Mouse (Mus musculus) ES-E14 (cell line): ENCODE results near the gene Lrg1. TPM values are rescaled to one million over a fixed set of nuclear protein-coding genes. Genes with fewer than 3 reads are reported as not detected.

Source experiments
- DNase-seq: peaks from one replicate; pipeline ENCODE4 v3.0.0-alpha.2; 2013; ENCODE audit warnings: low read depth, low spot score
- H3K27ac ChIP-seq: 2 replicates; pipeline ENCODE4 v1.5.1; 2012; ENCODE audit warnings: low read depth, mild to moderate bottlenecking, low read length, moderate library complexity, mixed read lengths; ENCODE audit not compliant: poor library complexity, insufficient read depth, severe bottlenecking
- H3K36me3 ChIP-seq: 2 replicates; pipeline ENCODE4 v1.6.1; 2012; ENCODE audit warnings: mild to moderate bottlenecking, low read length, moderate library complexity, mixed read lengths; ENCODE audit not compliant: control insufficient read depth, poor library complexity, insufficient read depth, severe bottlenecking
- H3K4me1 ChIP-seq, 2 experiments: fragments of 150-350 bp in 1 of 2; sonication (generic) in 1 of 2; 2 replicates each; pipeline ENCODE4 v1.6.1; 2012; ENCODE audit warnings: low read length in 2 of 2, mild to moderate bottlenecking in 1 of 2, mixed read lengths in 1 of 2; ENCODE audit not compliant: control insufficient read depth in 2 of 2, insufficient read depth in 2 of 2, poor library complexity in 1 of 2
- H3K4me3 ChIP-seq, 2 experiments: fragments of 150-350 bp in 1 of 2; sonication (generic) in 1 of 2; 2 replicates each; pipeline ENCODE4 v1.5.1; 2012; ENCODE audit warnings: low read length in 2 of 2, low read depth in 1 of 2, mild to moderate bottlenecking in 1 of 2, mixed read lengths in 1 of 2; ENCODE audit not compliant: insufficient read depth in 1 of 2, poor library complexity in 1 of 2, severe bottlenecking in 1 of 2
- H3K9ac ChIP-seq: 2 replicates; pipeline ENCODE4 v1.6.1; 2012; ENCODE audit warnings: low read depth, mild to moderate bottlenecking, low read length, mixed read lengths; ENCODE audit not compliant: poor library complexity, insufficient read depth, severe bottlenecking
- H3K9me3 ChIP-seq: fragments of 150-350 bp; sonication (generic); 2 replicates; pipeline ENCODE4 v1.6.1; 2012; ENCODE audit warnings: low read depth, mild to moderate bottlenecking, low read length; ENCODE audit not compliant: control insufficient read depth, insufficient read depth
- CHD2 ChIP-seq: IDR thresholded peaks from 2 replicates; pipeline ENCODE4 v1.6.1; 2014; ENCODE audit warnings: mild to moderate bottlenecking, low read depth, low read length, inconsistent platforms
- HCFC1 ChIP-seq: IDR thresholded peaks from 2 replicates; pipeline ENCODE4 v1.6.1; 2012; ENCODE audit warnings: low read length, inconsistent platforms, borderline replicate concordance; ENCODE audit not compliant: insufficient read depth
- MAFK ChIP-seq: IDR thresholded peaks from 2 replicates; pipeline ENCODE4 v1.6.1; 2014; ENCODE audit warnings: mild to moderate bottlenecking, low read depth, low read length, inconsistent platforms; ENCODE audit not compliant: insufficient read depth
- ZC3H11A ChIP-seq: IDR thresholded peaks from 2 replicates; pipeline ENCODE4 v1.6.1; 2012; ENCODE audit warnings: low read depth, mild to moderate bottlenecking, inconsistent platforms, low read length, borderline replicate concordance
- ZNF384 ChIP-seq: IDR thresholded peaks from 2 replicates; pipeline ENCODE4 v1.6.1; 2012; ENCODE audit warnings: low read depth, low read length, inconsistent platforms
- in situ Hi-C, 2 experiments: fragments of 600-800 bp; cut with MboI; formaldehyde crosslinking; loops; one replicate each; pipeline ENCODE4 v1.15.1; 2025; ENCODE audit warnings: low sequenced_read_pairs in 2 of 2, inconsistent platforms in 1 of 2; ENCODE audit not compliant: unreplicated experiment in 2 of 2
- total RNA-seq: library from RNA; depleted of rRNA; stranded (reverse); fragments of 300-350 nt; gene quantifications from 2 replicates; pipeline ENCODE4 v1.2.3, GENCODE M21; 2012

Lrg1 gene
- total RNA-seq, 1 experiment = not detected

DNA sequence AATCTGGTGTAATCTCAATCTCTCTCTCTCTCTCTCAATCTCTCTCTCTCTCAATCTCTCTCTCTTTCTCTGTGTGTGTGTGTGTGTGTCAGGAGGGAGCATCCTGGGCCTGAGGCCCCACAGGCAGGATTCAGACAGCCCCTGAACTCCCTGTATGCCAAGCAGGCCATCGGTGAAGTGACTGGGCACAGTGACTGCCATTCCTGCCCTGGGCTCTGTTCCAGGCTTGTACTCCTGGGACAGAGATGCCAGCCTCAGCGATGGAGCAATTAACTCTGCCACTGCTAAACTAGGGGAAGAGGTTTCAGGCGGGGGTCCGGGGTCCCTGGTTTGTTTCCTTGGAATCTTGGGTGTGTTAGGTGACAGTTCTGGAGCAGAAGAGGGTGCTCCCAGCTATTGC, 11.2 kb downstream of the Lrg1 start:
- H3K9me3 ChIP-seq = no peaks in the 10 kb centered on the region
- no peak for TF ChIP-seq HCFC1
- no peak for TF ChIP-seq ZNF384
- no peak for TF ChIP-seq MAFK
- TF ChIP-seq CHD2 = no peak
- no peak for TF ChIP-seq ZC3H11A
- no peak overlapping the region for H3K9ac ChIP-seq
- H3K4me3 ChIP-seq = no peak overlapping the region
- no peak for DNase-seq
- no peak overlapping the region for H3K27ac ChIP-seq
- in situ Hi-C loops = no loop called here
- H3K4me1 ChIP-seq = peaks cover 0 to 7% of the 10 kb centered on the region in 2 experiments; a peak in 1 of 4 replicates
- no peaks in the 10 kb centered on the region for H3K36me3 ChIP-seq

DNA sequence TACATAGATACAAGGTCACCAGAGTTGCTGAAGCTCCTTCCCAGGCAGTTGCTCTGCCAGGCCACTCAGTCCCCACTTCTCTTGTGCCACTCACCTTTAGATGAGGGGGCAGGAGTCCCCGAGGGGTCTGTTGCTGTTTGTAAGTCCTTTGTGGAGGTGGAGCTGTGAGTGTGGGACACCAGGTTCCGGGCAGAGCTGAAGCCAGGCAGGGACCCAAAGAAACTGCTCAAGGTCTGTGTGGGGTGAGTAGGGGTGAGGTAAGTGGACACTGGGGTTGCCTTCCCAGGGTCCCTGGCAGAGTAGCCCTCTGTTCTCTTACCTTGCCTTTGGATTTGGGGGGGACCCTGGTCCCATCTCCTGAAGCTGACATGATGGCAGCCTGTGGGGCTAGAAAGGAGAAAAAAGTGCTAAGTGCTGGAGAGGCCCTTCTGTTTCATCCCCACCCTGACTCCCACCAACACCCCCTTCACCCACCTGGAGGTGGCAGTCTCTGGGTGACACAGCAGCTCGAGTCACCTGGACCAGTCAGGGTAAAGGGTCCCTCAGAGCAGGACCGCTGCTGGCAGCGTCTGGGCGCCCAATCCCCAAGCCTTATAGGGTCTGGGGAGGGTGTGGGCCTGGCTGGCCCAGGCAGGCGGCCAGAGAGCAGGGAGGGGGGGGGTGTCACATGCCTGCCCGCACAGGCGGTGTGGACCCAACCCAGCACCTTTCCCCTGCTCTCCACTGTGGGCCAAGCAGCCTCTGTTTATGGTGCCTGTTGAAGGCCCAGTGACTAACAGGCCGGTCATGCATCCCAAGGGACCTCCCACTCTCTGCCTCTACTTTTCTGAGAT, 12.4 kb downstream of the Lrg1 start, which contains the start of gene Plin4:
TSS of gene Plin4 (minus strand) at position 585 of the 833 bp plus-strand sequence.
- peaks cover 0 to 7% of the 10 kb centered on the region in 2 experiments; a peak in 1 of 4 replicates for H3K4me1 ChIP-seq
- no peak within 1 kb of the TSS for H3K9ac ChIP-seq
- TF ChIP-seq CHD2 = no peak
- no peak for TF ChIP-seq ZC3H11A
- TF ChIP-seq ZNF384 = no peak
- TF ChIP-seq MAFK = no peak
- no peak for TF ChIP-seq HCFC1
- no peak within 1 kb of the TSS for H3K27ac ChIP-seq
- no peak for DNase-seq
- no peaks in the 10 kb centered on the region for H3K36me3 ChIP-seq
- no peak within 1 kb of the TSS for H3K4me3 ChIP-seq
- no peaks in the 10 kb centered on the region for H3K9me3 ChIP-seq
- in situ Hi-C loops = no loop called here

DNA sequence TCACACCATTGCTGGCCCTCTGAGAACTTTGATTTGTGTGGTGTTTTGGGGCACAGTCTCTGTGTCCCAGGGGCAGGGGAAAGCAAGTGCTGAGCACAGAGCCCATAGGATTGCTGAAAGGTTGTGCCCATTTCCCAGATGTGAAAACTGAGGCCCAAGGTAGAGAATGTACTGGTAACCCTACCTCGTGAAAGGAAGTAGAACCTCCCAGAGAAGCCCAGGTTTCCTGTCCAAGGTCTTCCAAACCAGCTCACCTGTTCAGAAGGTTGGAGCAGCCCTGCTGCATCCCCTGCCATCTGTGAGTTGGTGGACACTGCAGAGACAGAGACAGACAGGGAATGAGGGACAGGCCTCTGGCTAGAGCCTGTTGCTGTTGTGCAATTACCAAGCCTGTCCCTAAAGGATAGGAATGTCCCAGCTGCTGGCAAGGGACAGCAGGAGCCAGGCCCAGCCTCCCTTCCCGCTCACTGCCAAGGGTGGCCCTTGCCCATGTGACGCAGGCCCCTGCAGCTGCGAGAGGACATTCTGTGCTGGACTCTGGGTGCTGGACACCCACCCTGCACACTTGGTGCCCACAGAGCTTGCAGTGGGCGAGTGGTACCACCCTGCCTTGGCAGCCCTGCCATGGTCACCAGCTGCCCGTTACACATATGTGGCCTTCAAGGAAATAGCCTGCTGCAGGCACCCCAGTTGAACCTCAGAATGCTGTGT, 13.3 kb downstream of the Lrg1 start:
- TF ChIP-seq ZNF384 = no peak
- no peak for TF ChIP-seq HCFC1
- TF ChIP-seq ZC3H11A = no peak
- TF ChIP-seq CHD2 = no peak
- TF ChIP-seq MAFK = no peak
- Histone ChIP-seq H3K9ac (no peak overlapping the region), H3K36me3 (peaks cover 3% of the 10 kb centered on the region; the same call in 1 of the 2 replicates), H3K4me1 (peaks cover 0 to 5% of the 10 kb centered on the region in 2 experiments; a peak in 1 of 4 replicates), H3K9me3 (no peaks in the 10 kb centered on the region), H3K4me3 (no peak overlapping the region), H3K27ac (no peak overlapping the region)
- in situ Hi-C loops = no loop called here
- no peak for DNase-seq

DNA sequence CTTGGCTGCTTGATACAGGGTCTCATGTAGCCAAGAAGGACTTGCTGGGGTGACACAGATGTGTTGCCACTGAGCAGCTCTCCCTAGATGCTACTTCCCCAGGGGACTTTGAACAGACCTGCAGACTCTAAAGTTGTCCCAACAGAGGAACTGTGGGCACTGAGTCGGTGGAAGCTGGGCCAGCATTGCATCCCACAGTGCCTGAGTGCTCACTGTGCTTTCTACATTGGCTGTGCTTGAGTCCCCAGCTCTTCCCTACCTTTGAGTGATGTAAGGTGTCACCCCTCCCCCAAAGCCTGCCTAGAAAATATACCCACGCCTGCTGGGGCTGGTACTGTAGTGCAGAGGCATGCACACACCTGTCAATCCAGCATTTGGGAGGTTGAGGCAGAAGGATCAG, 14.1 kb downstream of the Lrg1 start:
- no peak overlapping the region for H3K9ac ChIP-seq
- TF ChIP-seq HCFC1 (no peak), MAFK (no peak), CHD2 (no peak), ZC3H11A (no peak), ZNF384 (no peak)
- no peaks in the 10 kb centered on the region; a peak in 1 of 4 replicates for H3K4me1 ChIP-seq
- H3K4me3 ChIP-seq = no peak overlapping the region
- in situ Hi-C loops = no loop called here
- H3K27ac ChIP-seq = no peak overlapping the region
- H3K9me3 ChIP-seq = no peaks in the 10 kb centered on the region
- DNase-seq = no peak
- peaks cover 10% of the 10 kb centered on the region; the same call in 1 of the 2 replicates for H3K36me3 ChIP-seq
